Mouse (Mus musculus): ENCODE data around the gene Rac3. TPM values are rescaled to one million over a fixed set of nuclear protein-coding genes. Genes with fewer than 3 reads are reported as not detected.

Rac3 gene
- polyA plus RNA-seq, 1 experiment from 2014 or later = 347 TPM

GRCm38 (mm10) chr11:120731395-120731794 is 10.1 kb downstream of the Rac3 start:
- no peaks in the 10 kb centered on the region for H3K27me3 ChIP-seq (replicated peaks; ENCODE audit: control insufficient read depth, insufficient read depth, low read length)
- H3K36me3 ChIP-seq (ENCODE audit: control insufficient read depth, insufficient read depth) = no peaks in the 10 kb centered on the region
- peaks cover 5% of the 10 kb centered on the region for H3K4me1 ChIP-seq (replicated peaks; ENCODE audit: control insufficient read depth, insufficient read depth, low read length)
- WGBS = 100% methylated on average over 1 of the region's 1 CpGs
- H3K9me3 ChIP-seq (ENCODE audit: control insufficient read depth, low read length) = no peaks in the 10 kb centered on the region
- H3K4me2 ChIP-seq (ENCODE audit: low read length) = no peak overlapping the region
- H3K4me3 ChIP-seq (replicated peaks; ENCODE audit: low read length) = no peak overlapping the region
- H3K9ac ChIP-seq (replicated peaks; ENCODE audit: low read depth, low read length) = no peak overlapping the region
- no peak for ATAC-seq
- H3K27ac ChIP-seq (ENCODE audit: low read length) = no peak overlapping the region

- WGBS = 77% methylated on average over 12 of the region's 12 CpGs
- no peak for ATAC-seq
- Histone ChIP-seq H3K4me1 (replicated peaks; ENCODE audit: control insufficient read depth, insufficient read depth, low read length) (no peaks in the 10 kb centered on the region; the same call in none of the 2 replicates), H3K4me2 (ENCODE audit: low read length) (no peak within 1 kb of the TSS), H3K4me3 (replicated peaks; ENCODE audit: low read length) (no peak within 1 kb of the TSS), H3K36me3 (ENCODE audit: control insufficient read depth, insufficient read depth) (no peaks in the 10 kb centered on the region), H3K9me3 (ENCODE audit: control insufficient read depth, low read length) (no peaks in the 10 kb centered on the region), H3K9ac (replicated peaks; ENCODE audit: low read depth, low read length) (no peak within 1 kb of the TSS), H3K27ac (ENCODE audit: low read length) (no peak within 1 kb of the TSS), H3K27me3 (replicated peaks; ENCODE audit: control insufficient read depth, insufficient read depth, low read length) (no peaks in the 10 kb centered on the region)
Measured at GRCm38 (mm10) chr11:120731858-120732680, 10.8 kb downstream of the Rac3 start, which contains the start of gene Cbr2. Gene Cbr2 (minus strand): TSS chr11:120732114.

GRCm38 (mm10) chr11:120733521-120733920 is 12.3 kb downstream of the Rac3 start:
- ATAC-seq = no peak
- Histone ChIP-seq H3K4me2 (ENCODE audit: low read length) (no peak overlapping the region), H3K4me3 (replicated peaks; ENCODE audit: low read length) (no peak overlapping the region), H3K27ac (ENCODE audit: low read length) (no peak overlapping the region), H3K9me3 (ENCODE audit: control insufficient read depth, low read length) (no peaks in the 10 kb centered on the region), H3K9ac (replicated peaks; ENCODE audit: low read depth, low read length) (no peak overlapping the region), H3K4me1 (replicated peaks; ENCODE audit: control insufficient read depth, insufficient read depth, low read length) (no peaks in the 10 kb centered on the region; the same call in 1 of the 2 replicates), H3K27me3 (replicated peaks; ENCODE audit: control insufficient read depth, insufficient read depth, low read length) (no peaks in the 10 kb centered on the region), H3K36me3 (ENCODE audit: control insufficient read depth, insufficient read depth) (no peaks in the 10 kb centered on the region)
- WGBS = 62% methylated on average over 6 of the region's 6 CpGs

- no peak overlapping the region for H3K27ac ChIP-seq (ENCODE audit: low read length)
- H3K27me3 ChIP-seq (replicated peaks; ENCODE audit: control insufficient read depth, insufficient read depth, low read length) = no peaks in the 10 kb centered on the region
- no peaks in the 10 kb centered on the region for H3K36me3 ChIP-seq (ENCODE audit: control insufficient read depth, insufficient read depth)
- H3K4me3 ChIP-seq (replicated peaks; ENCODE audit: low read length) = no peak overlapping the region
- H3K9me3 ChIP-seq (ENCODE audit: control insufficient read depth, low read length) = no peaks in the 10 kb centered on the region
- no peak for ATAC-seq
- no peaks in the 10 kb centered on the region for H3K4me1 ChIP-seq (replicated peaks; ENCODE audit: control insufficient read depth, insufficient read depth, low read length)
- no peak overlapping the region for H3K4me2 ChIP-seq (ENCODE audit: low read length)
- no peak overlapping the region for H3K9ac ChIP-seq (replicated peaks; ENCODE audit: low read depth, low read length)
- 72% methylated on average over 6 of the region's 6 CpGs for WGBS
Measured at GRCm38 (mm10) chr11:120736424-120736823, 15.2 kb downstream of the Rac3 start.

- ATAC-seq = no peak
- H3K4me1 ChIP-seq (replicated peaks; ENCODE audit: control insufficient read depth, insufficient read depth, low read length) = no peaks in the 10 kb centered on the region
- no peaks in the 10 kb centered on the region for H3K27me3 ChIP-seq (replicated peaks; ENCODE audit: control insufficient read depth, insufficient read depth, low read length)
- no peak overlapping the region for H3K4me2 ChIP-seq (ENCODE audit: low read length)
- no peak overlapping the region for H3K27ac ChIP-seq (ENCODE audit: low read length)
- H3K9me3 ChIP-seq (ENCODE audit: control insufficient read depth, low read length) = no peaks in the 10 kb centered on the region
- 93% methylated on average over 5 of the region's 5 CpGs for WGBS
- no peaks in the 10 kb centered on the region for H3K36me3 ChIP-seq (ENCODE audit: control insufficient read depth, insufficient read depth)
- H3K9ac ChIP-seq (replicated peaks; ENCODE audit: low read depth, low read length) = no peak overlapping the region
- no peak overlapping the region for H3K4me3 ChIP-seq (replicated peaks; ENCODE audit: low read length)
Measured at GRCm38 (mm10) chr11:120740981-120741380, 19.7 kb downstream of the Rac3 start.

GRCm38 (mm10) chr11:120744121-120744701 is 22.9 kb downstream of the Rac3 start:
- H3K9me3 ChIP-seq (ENCODE audit: control insufficient read depth, low read length) = no peaks in the 10 kb centered on the region
- no peaks in the 10 kb centered on the region for H3K27me3 ChIP-seq (replicated peaks; ENCODE audit: control insufficient read depth, insufficient read depth, low read length)
- ATAC-seq = no peak
- 80% methylated on average over 7 of the region's 7 CpGs for WGBS
- H3K4me1 ChIP-seq (replicated peaks; ENCODE audit: control insufficient read depth, insufficient read depth, low read length) = no peaks in the 10 kb centered on the region
- H3K27ac ChIP-seq (ENCODE audit: low read length) = no peak overlapping the region
- H3K4me3 ChIP-seq (replicated peaks; ENCODE audit: low read length) = no peak overlapping the region
- no peaks in the 10 kb centered on the region for H3K36me3 ChIP-seq (ENCODE audit: control insufficient read depth, insufficient read depth)
- H3K9ac ChIP-seq (replicated peaks; ENCODE audit: low read depth, low read length) = no peak overlapping the region
- no peak overlapping the region for H3K4me2 ChIP-seq (ENCODE audit: low read length)

GRCm38 (mm10) chr11:120747974-120748373 is 26.7 kb downstream of the Rac3 start:
- Histone ChIP-seq H3K27ac (ENCODE audit: low read length) (no peak overlapping the region), H3K9ac (replicated peaks; ENCODE audit: low read depth, low read length) (no peak overlapping the region), H3K36me3 (ENCODE audit: control insufficient read depth, insufficient read depth) (no peaks in the 10 kb centered on the region), H3K4me2 (ENCODE audit: low read length) (no peak overlapping the region), H3K27me3 (replicated peaks; ENCODE audit: control insufficient read depth, insufficient read depth, low read length) (0 out of 2 replicates have a peak, but pooled peaks cover 3% of the 10 kb centered on the region), H3K4me1 (replicated peaks; ENCODE audit: control insufficient read depth, insufficient read depth, low read length) (no peaks in the 10 kb centered on the region), H3K4me3 (replicated peaks; ENCODE audit: low read length) (no peak overlapping the region), H3K9me3 (ENCODE audit: control insufficient read depth, low read length) (no peaks in the 10 kb centered on the region)
- no peak for ATAC-seq
- WGBS = 88% methylated on average over 4 of the region's 4 CpGs

GRCm38 (mm10) chr11:120749430-120749829 is 28.2 kb downstream of the Rac3 start:
- Histone ChIP-seq H3K4me2 (ENCODE audit: low read length) (no peak overlapping the region), H3K27me3 (replicated peaks; ENCODE audit: control insufficient read depth, insufficient read depth, low read length) (0 out of 2 replicates have a peak, but pooled peaks cover 3% of the 10 kb centered on the region), H3K4me1 (replicated peaks; ENCODE audit: control insufficient read depth, insufficient read depth, low read length) (no peaks in the 10 kb centered on the region), H3K4me3 (replicated peaks; ENCODE audit: low read length) (no peak overlapping the region), H3K9ac (replicated peaks; ENCODE audit: low read depth, low read length) (no peak overlapping the region), H3K27ac (ENCODE audit: low read length) (no peak overlapping the region), H3K36me3 (ENCODE audit: control insufficient read depth, insufficient read depth) (no peaks in the 10 kb centered on the region), H3K9me3 (ENCODE audit: control insufficient read depth, low read length) (no peaks in the 10 kb centered on the region)
- 63% methylated on average over 8 of the region's 8 CpGs for WGBS
- ATAC-seq = no peak

- no peak overlapping the region for H3K4me2 ChIP-seq (ENCODE audit: low read length)
- H3K36me3 ChIP-seq (ENCODE audit: control insufficient read depth, insufficient read depth) = no peaks in the 10 kb centered on the region
- no peak overlapping the region for H3K27ac ChIP-seq (ENCODE audit: low read length)
- H3K9ac ChIP-seq (replicated peaks; ENCODE audit: low read depth, low read length) = no peak overlapping the region
- no peaks in the 10 kb centered on the region for H3K9me3 ChIP-seq (ENCODE audit: control insufficient read depth, low read length)
- 0 out of 2 replicates have a peak, but pooled peaks cover 3% of the 10 kb centered on the region for H3K27me3 ChIP-seq (replicated peaks; ENCODE audit: control insufficient read depth, insufficient read depth, low read length)
- H3K4me3 ChIP-seq (replicated peaks; ENCODE audit: low read length) = no peak overlapping the region
- WGBS = 78% methylated on average over 4 of the region's 4 CpGs
- H3K4me1 ChIP-seq (replicated peaks; ENCODE audit: control insufficient read depth, insufficient read depth, low read length) = no peaks in the 10 kb centered on the region
- ATAC-seq = no peak
Measured at GRCm38 (mm10) chr11:120751606-120752005, 30.3 kb downstream of the Rac3 start.
